Mouse (Mus musculus): ENCODE data around the gene Ppie. TPM values are rescaled to one million over a fixed set of nuclear protein-coding genes. Genes with fewer than 3 reads are reported as not detected.
"Not testable (repeated sequence)": the region's sequence is repeated elsewhere in the genome, so short reads cannot be mapped to it uniquely, and the experiment has no call there.

Ppie gene
- total and polyA plus RNA-seq, 2 experiments from 2014 or later, result 28.1 to 41.7 TPM

DNA sequence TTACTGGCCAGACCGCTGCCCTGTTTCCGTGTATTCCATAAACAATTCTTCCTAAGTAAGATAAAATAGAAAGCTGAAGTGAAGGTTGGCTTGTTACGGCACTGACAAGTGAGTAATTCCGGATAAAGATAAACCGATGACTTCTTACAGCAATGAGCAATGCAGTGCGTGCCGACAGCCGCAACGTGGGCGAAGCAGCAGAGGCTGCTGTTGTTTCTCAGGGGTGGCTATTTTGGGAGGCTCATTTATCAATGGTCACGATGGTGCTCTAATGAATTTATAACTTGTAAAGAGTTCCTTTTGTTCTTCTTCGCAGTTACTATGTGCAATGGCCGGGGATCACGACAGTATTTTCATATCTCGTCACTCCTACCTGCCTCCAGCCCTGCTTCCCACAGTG lies 24.4 kb upstream of the Ppie start:
- DNase-seq (ENCODE audit: low spot score), result no peak
- WGBS, result 93% methylated on average over 15 of the region's 15 CpGs
- peaks cover 5% of the 10 kb centered on the region; the same call in 1 of the 2 replicates for H3K4me1 ChIP-seq (ENCODE audit: insufficient read depth, low read length)
- H3K27me3 ChIP-seq (ENCODE audit: insufficient read depth, low read length), result no peaks in the 10 kb centered on the region
- H3K4me2 ChIP-seq (ENCODE audit: low read depth, low read length, poor library complexity, severe bottlenecking), result no peak overlapping the region
- H3K36me3 ChIP-seq (ENCODE audit: insufficient read depth, low read length), result no peaks in the 10 kb centered on the region
- H3K9ac ChIP-seq (replicated peaks; ENCODE audit: low read length, poor library complexity, severe bottlenecking), result no peak overlapping the region
- no peak overlapping the region for H3K4me3 ChIP-seq (ENCODE audit: low read depth, low read length)
- H3K27ac ChIP-seq (ENCODE audit: low read depth, low read length), result no peak overlapping the region
- no peak for ATAC-seq (ENCODE audit: low FRiP score)
- TF ChIP-seq CTCF (IDR thresholded peaks at IDR 0.05), result no peak
- H3K9me3 ChIP-seq (ENCODE audit: low read length), result 0 out of 2 replicates have a peak, but pooled peaks cover 1% of the 10 kb centered on the region

DNA sequence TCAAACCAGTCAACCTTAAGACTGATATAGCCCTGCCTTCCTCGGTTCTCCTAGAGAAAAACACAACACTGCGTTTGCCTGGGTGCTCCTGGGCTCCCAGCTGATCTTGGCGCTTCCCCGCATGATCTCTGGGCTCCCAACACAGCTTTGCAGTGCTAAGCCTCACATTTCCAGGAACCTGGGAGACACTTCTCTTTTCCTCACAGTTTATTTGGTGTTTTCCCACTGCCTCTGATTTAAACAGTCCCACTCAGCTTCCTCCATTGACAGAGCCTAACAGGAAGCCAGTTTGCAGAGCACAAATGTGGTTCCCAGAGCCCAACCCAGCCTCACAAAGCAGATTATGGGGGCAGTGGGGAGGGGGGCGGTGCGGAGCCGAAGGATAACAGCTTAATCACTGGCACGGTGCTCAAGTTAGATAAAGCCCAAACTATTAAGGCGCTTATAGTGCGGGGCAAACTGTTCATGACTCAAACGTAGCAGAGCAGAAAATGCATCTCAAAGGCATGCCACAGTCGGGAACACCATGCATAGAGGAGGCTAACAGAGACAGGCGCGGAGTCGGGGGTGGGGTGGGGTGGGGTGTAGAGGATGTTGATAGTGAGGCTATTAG lies 22.7 kb upstream of the Ppie start:
- no peak overlapping the region for H3K27ac ChIP-seq (ENCODE audit: low read depth, low read length)
- H3K27me3 ChIP-seq (ENCODE audit: insufficient read depth, low read length), result no peaks in the 10 kb centered on the region
- no peaks in the 10 kb centered on the region for H3K9me3 ChIP-seq (ENCODE audit: low read length)
- H3K4me1 ChIP-seq (ENCODE audit: insufficient read depth, low read length), result peaks cover 5% of the 10 kb centered on the region; the same call in 1 of the 2 replicates
- no peak for TF ChIP-seq CTCF (IDR thresholded peaks at IDR 0.05)
- H3K9ac ChIP-seq (replicated peaks; ENCODE audit: low read length, poor library complexity, severe bottlenecking), result no peak overlapping the region
- DNase-seq (ENCODE audit: low spot score) (no peak), ATAC-seq (ENCODE audit: low FRiP score) (peak; percentile 56; the same call in 1 of the 2 replicates)
- no peak overlapping the region for H3K4me3 ChIP-seq (ENCODE audit: low read depth, low read length)
- H3K36me3 ChIP-seq (ENCODE audit: insufficient read depth, low read length), result no peaks in the 10 kb centered on the region
- 4% methylated on average over 15 of the region's 15 CpGs for WGBS
- peak overlapping the region; percentile 27 for H3K4me2 ChIP-seq (ENCODE audit: low read depth, low read length, poor library complexity, severe bottlenecking)

GRCm38 (mm10) chr4:123161251-123161650 lies 21.5 kb upstream of the Ppie start:
- not testable (repeated sequence) for H3K4me1 ChIP-seq (ENCODE audit: insufficient read depth, low read length); DNase-seq (ENCODE audit: low spot score); H3K4me3 ChIP-seq (ENCODE audit: low read depth, low read length); H3K4me2 ChIP-seq (ENCODE audit: low read depth, low read length, poor library complexity, severe bottlenecking); H3K27me3 ChIP-seq (ENCODE audit: insufficient read depth, low read length); H3K36me3 ChIP-seq (ENCODE audit: insufficient read depth, low read length); ATAC-seq (ENCODE audit: low FRiP score); H3K9ac ChIP-seq (replicated peaks; ENCODE audit: low read length, poor library complexity, severe bottlenecking); H3K27ac ChIP-seq (ENCODE audit: low read depth, low read length); H3K9me3 ChIP-seq (ENCODE audit: low read length)
- 89% methylated on average over 3 of the region's 3 CpGs for WGBS

DNA sequence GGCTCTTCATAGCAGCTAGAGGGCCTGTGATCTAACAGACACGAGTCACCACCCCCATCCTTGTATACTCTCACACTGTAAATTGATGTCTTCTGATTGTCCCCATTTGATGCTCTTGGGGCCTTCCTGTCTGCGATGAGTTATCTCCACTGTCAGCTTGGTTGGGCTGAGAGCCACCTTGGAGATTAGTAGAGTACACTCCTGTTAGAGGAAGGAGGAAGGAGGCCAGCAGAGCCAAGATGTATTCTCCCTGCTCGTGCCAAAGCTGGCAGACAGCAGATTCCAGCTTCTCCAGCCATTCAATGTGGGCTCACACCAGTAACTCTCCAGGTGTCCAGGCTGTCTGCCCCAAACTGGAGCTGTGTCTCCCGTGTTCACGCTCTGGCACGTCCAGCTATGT lies 20.8 kb upstream of the Ppie start:
- TF ChIP-seq CTCF (IDR thresholded peaks at IDR 0.05), result no peak
- no peak overlapping the region for H3K9ac ChIP-seq (replicated peaks; ENCODE audit: low read length, poor library complexity, severe bottlenecking)
- 78% methylated on average over 6 of the region's 6 CpGs for WGBS
- no peaks in the 10 kb centered on the region for H3K27me3 ChIP-seq (ENCODE audit: insufficient read depth, low read length)
- ATAC-seq (ENCODE audit: low FRiP score), result no peak
- no peak overlapping the region for H3K4me2 ChIP-seq (ENCODE audit: low read depth, low read length, poor library complexity, severe bottlenecking)
- DNase-seq (ENCODE audit: low spot score), result no peak
- H3K4me1 ChIP-seq (ENCODE audit: insufficient read depth, low read length), result peaks cover 5% of the 10 kb centered on the region; the same call in 1 of the 2 replicates
- no peaks in the 10 kb centered on the region for H3K9me3 ChIP-seq (ENCODE audit: low read length)
- no peak overlapping the region for H3K27ac ChIP-seq (ENCODE audit: low read depth, low read length)
- no peaks in the 10 kb centered on the region for H3K36me3 ChIP-seq (ENCODE audit: insufficient read depth, low read length)
- H3K4me3 ChIP-seq (ENCODE audit: low read depth, low read length), result no peak overlapping the region

DNA sequence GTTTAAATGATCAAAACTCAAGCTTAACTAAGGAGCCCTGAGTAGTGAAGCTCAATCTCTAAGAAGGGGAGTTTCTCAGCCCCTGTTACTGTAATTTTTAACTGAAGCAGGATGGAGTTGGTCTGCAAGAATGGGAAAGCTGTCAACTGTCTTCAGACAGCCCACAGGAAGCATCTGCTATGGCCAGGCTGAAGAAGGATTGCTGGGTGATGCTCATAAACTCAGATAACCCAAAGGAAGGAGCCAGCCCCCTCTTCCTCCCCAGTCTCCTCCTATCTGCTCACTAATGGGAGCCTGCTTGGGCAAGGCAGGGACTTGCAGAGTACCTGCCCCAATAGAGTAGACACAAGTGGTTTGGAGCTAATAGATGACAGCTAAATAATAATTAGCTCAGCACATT lies 16.1 kb upstream of the Ppie start:
- DNase-seq (ENCODE audit: low spot score) (no peak), ATAC-seq (ENCODE audit: low FRiP score) (no peak)
- Histone ChIP-seq H3K4me1 (ENCODE audit: insufficient read depth, low read length) (no peaks in the 10 kb centered on the region), H3K36me3 (ENCODE audit: insufficient read depth, low read length) (no peaks in the 10 kb centered on the region), H3K27me3 (ENCODE audit: insufficient read depth, low read length) (no peaks in the 10 kb centered on the region), H3K4me2 (ENCODE audit: low read depth, low read length, poor library complexity, severe bottlenecking) (no peak overlapping the region), H3K4me3 (ENCODE audit: low read depth, low read length) (no peak overlapping the region), H3K27ac (ENCODE audit: low read depth, low read length) (no peak overlapping the region), H3K9ac (replicated peaks; ENCODE audit: low read length, poor library complexity, severe bottlenecking) (no peak overlapping the region), H3K9me3 (ENCODE audit: low read length) (no peaks in the 10 kb centered on the region)
- no peak for TF ChIP-seq CTCF (IDR thresholded peaks at IDR 0.05)

DNA sequence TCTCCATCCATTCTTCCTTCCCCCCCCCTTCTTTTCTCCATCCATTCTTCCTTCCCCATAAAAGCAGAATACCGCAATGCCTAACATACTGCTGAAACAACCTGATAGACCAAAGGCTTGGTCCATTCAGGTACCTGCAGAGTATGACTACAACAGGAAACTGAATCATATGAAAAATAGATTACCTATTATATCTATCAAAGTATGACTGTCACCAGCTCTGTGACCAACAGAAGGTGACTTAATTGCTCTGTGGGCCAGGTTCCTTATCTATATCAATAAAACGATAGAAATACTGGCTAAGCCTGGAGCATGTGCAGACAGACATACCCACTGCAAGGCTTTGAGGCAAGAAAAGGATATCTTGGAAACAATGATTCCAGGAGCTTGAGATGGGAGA lies 15.7 kb upstream of the Ppie start:
- Histone ChIP-seq H3K4me2 (ENCODE audit: low read depth, low read length, poor library complexity, severe bottlenecking) (no peak overlapping the region), H3K27me3 (ENCODE audit: insufficient read depth, low read length) (no peaks in the 10 kb centered on the region), H3K27ac (ENCODE audit: low read depth, low read length) (no peak overlapping the region), H3K4me3 (ENCODE audit: low read depth, low read length) (no peak overlapping the region), H3K9me3 (ENCODE audit: low read length) (no peaks in the 10 kb centered on the region), H3K36me3 (ENCODE audit: insufficient read depth, low read length) (no peaks in the 10 kb centered on the region), H3K4me1 (ENCODE audit: insufficient read depth, low read length) (no peaks in the 10 kb centered on the region), H3K9ac (replicated peaks; ENCODE audit: low read length, poor library complexity, severe bottlenecking) (no peak overlapping the region)
- ATAC-seq (ENCODE audit: low FRiP score) (no peak), DNase-seq (ENCODE audit: low spot score) (no peak)
- WGBS, result 64% methylated on average over 2 of the region's 2 CpGs
- TF ChIP-seq CTCF (IDR thresholded peaks at IDR 0.05), result no peak

Data from midbrain, postnatal 0 days (tissue).